Mouse (Mus musculus) midbrain, embryonic 16.5 days (tissue): ENCODE data around the gene Sez6l. TPM values are rescaled to one million over a fixed set of nuclear protein-coding genes. Genes with fewer than 3 reads are reported as not detected.

Experiments
- ATAC-seq: fragments of 200-750 bp; cut with Nextera tagmentation; 2 replicates; pipeline ENCODE4 v1.8.0; 2017; ENCODE audit warnings: moderate TSS enrichment
- H3K27ac ChIP-seq: fragments of 300-500 bp; sonication (generic); 2 replicates; pipeline ENCODE4 v1.5.1; 2014; ENCODE audit warnings: mild to moderate bottlenecking, low read length, mixed read lengths
- H3K27me3 ChIP-seq: fragments of 300-500 bp; sonication (generic); 2 replicates; pipeline ENCODE4 v1.6.1; 2014; ENCODE audit warnings: low read depth, low read length, mixed read lengths; ENCODE audit not compliant: control insufficient read depth, insufficient read depth
- H3K36me3 ChIP-seq: fragments of 300-500 bp; sonication (generic); 2 replicates; pipeline ENCODE4 v1.6.1; 2014; ENCODE audit warnings: mild to moderate bottlenecking, low read length, moderate library complexity, mixed read lengths; ENCODE audit not compliant: control insufficient read depth, insufficient read depth
- H3K4me1 ChIP-seq: fragments of 300-500 bp; sonication (generic); 2 replicates; pipeline ENCODE4 v1.6.1; 2014; ENCODE audit warnings: mild to moderate bottlenecking, low read length, mixed read lengths; ENCODE audit not compliant: control insufficient read depth, insufficient read depth
- H3K4me2 ChIP-seq: fragments of 300-500 bp; sonication (generic); 2 replicates; pipeline ENCODE4 v1.6.1; 2014; ENCODE audit warnings: mild to moderate bottlenecking, low read length, mixed read lengths
- H3K4me3 ChIP-seq: fragments of 300-500 bp; sonication (generic); 2 replicates; pipeline ENCODE4 v1.5.1; 2014; ENCODE audit warnings: low read depth, mild to moderate bottlenecking, low read length, moderate library complexity, mixed read lengths
- H3K9ac ChIP-seq: fragments of 300-500 bp; sonication (generic); 2 replicates; pipeline ENCODE4 v1.6.1; 2014; ENCODE audit warnings: low read depth, low read length, mixed read lengths
- H3K9me3 ChIP-seq: fragments of 300-500 bp; sonication (generic); replicated peaks from 2 replicates; pipeline ENCODE4 v1.6.1; 2014; ENCODE audit warnings: mild to moderate bottlenecking, low read length, mixed read lengths; ENCODE audit not compliant: control insufficient read depth, poor library complexity, severe bottlenecking
- WGBS: fragments of 180-500 bp; shearing (Covaris S2); extraction: QIAGEN DNeasy Blood & Tissue Kit; methylation state at CpG from one replicate; pipeline ENCODE4 v1.1.7; 2014; 5-methylcytosine and 5-hydroxymethylcytosine counted together
- polyA plus RNA-seq: library from polyadenylated mRNA; unstranded; fragments of >200 nt; fragmentation: Nextera tagmentation; extraction: Ambion mirVana; gene quantifications from 2 replicates; pipeline ENCODE4 v1.2.1, GENCODE M21; 2015

Sez6l gene
- polyA plus RNA-seq, 1 experiment from 2014 or later: 72.9 TPM

GRCm38 (mm10) chr5:112532894-112533293, 44.1 kb downstream of the Sez6l start:
- H3K4me2 ChIP-seq: no peak overlapping the region
- H3K4me1 ChIP-seq: peaks cover 21% of the 10 kb centered on the region
- ATAC-seq: no peak
- H3K9ac ChIP-seq: no peak overlapping the region
- H3K27ac ChIP-seq: no peak overlapping the region
- no peaks in the 10 kb centered on the region; the same call in 1 of the 2 replicates for H3K9me3 ChIP-seq
- 77% methylated on average over 5 of the region's 5 CpGs for WGBS
- H3K27me3 ChIP-seq: no peaks in the 10 kb centered on the region
- peaks cover 4% of the 10 kb centered on the region for H3K36me3 ChIP-seq
- no peak overlapping the region for H3K4me3 ChIP-seq

DNA sequence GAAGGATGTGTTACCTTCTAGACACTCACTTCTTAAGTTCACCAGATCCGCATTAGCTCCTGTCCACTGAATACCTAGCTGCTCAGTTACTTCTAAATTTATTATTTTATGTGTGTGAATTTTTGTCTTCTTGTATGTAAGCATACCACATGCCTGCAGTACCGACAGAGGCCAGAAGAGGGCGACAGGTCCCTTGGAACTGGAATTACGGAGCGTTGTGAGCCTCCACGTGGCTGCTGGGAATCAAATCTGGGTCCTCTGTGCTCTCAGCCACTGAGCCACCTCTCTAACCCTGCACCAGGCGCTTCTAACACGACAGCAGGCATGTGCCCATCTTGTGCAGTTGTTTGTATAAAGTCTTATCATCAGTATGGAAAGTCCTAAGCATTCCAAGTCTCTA, 44.8 kb downstream of the Sez6l start:
- peaks cover 26% of the 10 kb centered on the region for H3K4me1 ChIP-seq
- 72% methylated on average over 8 of the region's 8 CpGs for WGBS
- H3K9ac ChIP-seq: no peak overlapping the region
- no peak overlapping the region for H3K27ac ChIP-seq
- no peak overlapping the region for H3K4me2 ChIP-seq
- no peak for ATAC-seq
- no peaks in the 10 kb centered on the region for H3K27me3 ChIP-seq
- no peak overlapping the region for H3K4me3 ChIP-seq
- H3K36me3 ChIP-seq: peaks cover 4% of the 10 kb centered on the region
- no peaks in the 10 kb centered on the region; the same call in 1 of the 2 replicates for H3K9me3 ChIP-seq

GRCm38 (mm10) chr5:112531111-112531510, 45.9 kb downstream of the Sez6l start:
- WGBS: 32% methylated on average over 8 of the region's 8 CpGs
- Histone ChIP-seq H3K4me2 (no peak overlapping the region), H3K9ac (no peak overlapping the region), H3K27me3 (no peaks in the 10 kb centered on the region), H3K9me3 (no peaks in the 10 kb centered on the region; the same call in 1 of the 2 replicates), H3K4me3 (no peak overlapping the region), H3K4me1 (peaks cover 31% of the 10 kb centered on the region), H3K36me3 (peaks cover 4% of the 10 kb centered on the region), H3K27ac (0 out of 2 replicates have a peak overlapping the region, but pooled peaks have one; percentile 5)
- ATAC-seq: no peak

- Histone ChIP-seq H3K9ac (no peak overlapping the region), H3K27ac (peak overlapping the region; percentile 50), H3K4me2 (no peak overlapping the region), H3K4me3 (no peak overlapping the region), H3K9me3 (no peaks in the 10 kb centered on the region), H3K4me1 (peaks cover 37% of the 10 kb centered on the region), H3K27me3 (no peaks in the 10 kb centered on the region), H3K36me3 (no peaks in the 10 kb centered on the region)
- WGBS: 51% methylated on average over 19 of the region's 19 CpGs
- ATAC-seq: no peak
Observed at GRCm38 (mm10) chr5:112526936-112527335, 50.0 kb downstream of the Sez6l start.

GRCm38 (mm10) chr5:112526435-112526834, 50.5 kb downstream of the Sez6l start:
- Histone ChIP-seq H3K27ac (peak overlapping the region; percentile 50), H3K4me2 (no peak overlapping the region), H3K9ac (no peak overlapping the region), H3K4me1 (peaks cover 41% of the 10 kb centered on the region), H3K36me3 (no peaks in the 10 kb centered on the region), H3K9me3 (no peaks in the 10 kb centered on the region), H3K27me3 (no peaks in the 10 kb centered on the region), H3K4me3 (no peak overlapping the region)
- ATAC-seq: no peak
- WGBS: 73% methylated on average over 7 of the region's 7 CpGs

GRCm38 (mm10) chr5:112525980-112526379, 51.0 kb downstream of the Sez6l start:
- WGBS: 62% methylated on average over 3 of the region's 3 CpGs
- no peak for ATAC-seq
- Histone ChIP-seq H3K27ac (peak overlapping the region; percentile 37), H3K4me2 (no peak overlapping the region), H3K9me3 (no peaks in the 10 kb centered on the region), H3K36me3 (no peaks in the 10 kb centered on the region), H3K9ac (no peak overlapping the region), H3K4me1 (peaks cover 41% of the 10 kb centered on the region), H3K27me3 (no peaks in the 10 kb centered on the region), H3K4me3 (no peak overlapping the region)

- H3K9me3 ChIP-seq: no peaks in the 10 kb centered on the region
- no peak overlapping the region for H3K4me3 ChIP-seq
- 73% methylated on average over 5 of the region's 5 CpGs for WGBS
- peak overlapping the region; percentile 37; the same call in 1 of the 2 replicates for H3K27ac ChIP-seq
- H3K27me3 ChIP-seq: no peaks in the 10 kb centered on the region
- no peak overlapping the region for H3K4me2 ChIP-seq
- no peak overlapping the region for H3K9ac ChIP-seq
- H3K4me1 ChIP-seq: peaks cover 45% of the 10 kb centered on the region
- no peak for ATAC-seq
- H3K36me3 ChIP-seq: no peaks in the 10 kb centered on the region
Observed at GRCm38 (mm10) chr5:112525271-112525670, 51.7 kb downstream of the Sez6l start.

- Histone ChIP-seq H3K4me2 (no peak overlapping the region), H3K27me3 (no peaks in the 10 kb centered on the region), H3K27ac (no peak overlapping the region), H3K9ac (no peak overlapping the region), H3K4me1 (peaks cover 55% of the 10 kb centered on the region), H3K4me3 (no peak overlapping the region), H3K36me3 (no peaks in the 10 kb centered on the region), H3K9me3 (no peaks in the 10 kb centered on the region)
- WGBS: 93% methylated on average over 2 of the region's 2 CpGs
- no peak for ATAC-seq
Observed at GRCm38 (mm10) chr5:112523796-112524195, 53.2 kb downstream of the Sez6l start.

DNA sequence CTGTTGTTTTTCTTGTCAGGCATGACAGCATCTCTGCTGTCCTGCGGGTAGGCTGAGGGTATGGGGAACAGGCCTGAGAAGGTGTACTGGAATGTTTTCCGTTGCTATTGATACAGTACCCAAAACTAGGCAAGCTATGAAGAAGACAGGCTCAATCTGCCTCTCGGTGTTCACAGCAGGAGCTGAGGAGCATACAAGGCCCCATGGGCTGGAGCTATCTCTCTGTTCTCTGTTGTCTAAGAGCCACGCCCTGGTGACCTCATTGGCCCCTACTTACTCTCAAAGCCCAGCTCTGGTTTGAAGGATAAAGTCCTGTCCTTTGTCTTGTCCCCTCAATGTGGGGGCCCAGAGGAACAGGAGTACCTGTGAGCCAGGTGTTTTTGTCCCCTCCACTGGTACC, 53.7 kb downstream of the Sez6l start:
- Histone ChIP-seq H3K4me3 (no peak overlapping the region), H3K9me3 (no peaks in the 10 kb centered on the region), H3K36me3 (no peaks in the 10 kb centered on the region), H3K27ac (no peak overlapping the region), H3K4me1 (peaks cover 55% of the 10 kb centered on the region), H3K27me3 (no peaks in the 10 kb centered on the region), H3K9ac (no peak overlapping the region), H3K4me2 (no peak overlapping the region)
- 84% methylated on average over 4 of the region's 4 CpGs for WGBS
- no peak for ATAC-seq
